Mouse (Mus musculus) layer of hippocampus, postnatal 14 days (tissue): Measurements from ENCODE around the gene Pdcd1lg2. TPM values are rescaled to one million over a fixed set of nuclear protein-coding genes. Genes with fewer than 3 reads are reported as not detected.

Experiments
- DNase-seq, 2 experiments: peaks; one replicate each; pipeline ENCODE4 v3.0.0; 2021 to 2022; ENCODE audit warnings: low spot score in 2 of 2, mixed read lengths in 1 of 2
- long read RNA-seq, 2 experiments: library from polyadenylated mRNA; stranded (forward); transcript quantifications; one replicate each; pipeline ENCODE4 v2.0.0; 2021
- total RNA-seq, 2 experiments: library from RNA; stranded (reverse); gene quantifications; 2 replicates each; pipeline ENCODE4 v1.2.3; 2021

The Pdcd1lg2 gene
- total RNA-seq: not detected
- long read RNA-seq, experiment 1: 0 reads
- long read RNA-seq, experiment 2: 0 reads

DNA sequence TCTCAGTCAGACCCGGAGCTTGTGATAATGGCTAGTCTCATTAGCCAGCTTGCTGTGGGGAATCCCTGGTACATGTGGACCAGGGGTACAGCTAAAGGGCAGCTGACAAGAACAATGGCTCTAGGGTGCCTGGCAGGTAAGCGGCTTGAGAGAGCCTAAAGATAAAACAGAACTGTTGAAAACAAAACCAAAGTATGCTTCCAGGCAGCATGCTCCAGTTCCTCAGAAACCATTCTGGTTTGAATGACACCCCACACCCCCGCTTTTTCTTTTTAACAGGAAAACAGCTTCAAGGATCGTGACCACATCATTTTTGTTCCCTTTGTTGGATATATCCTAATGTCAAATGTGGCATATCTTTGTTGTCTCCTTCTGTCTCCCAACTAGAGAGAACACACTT lies at the start of gene Pdcd1lg2:
Gene Pdcd1lg2, plus strand, starts transcription at position 301 of the 400 bp plus-strand sequence.
- no peak for DNase-seq

GRCm38 (mm10) chr19:29361468-29362130 lies 49.1 kb upstream of the Pdcd1lg2 start:
- DNase-seq: peak; percentile 86 to 95

DNA sequence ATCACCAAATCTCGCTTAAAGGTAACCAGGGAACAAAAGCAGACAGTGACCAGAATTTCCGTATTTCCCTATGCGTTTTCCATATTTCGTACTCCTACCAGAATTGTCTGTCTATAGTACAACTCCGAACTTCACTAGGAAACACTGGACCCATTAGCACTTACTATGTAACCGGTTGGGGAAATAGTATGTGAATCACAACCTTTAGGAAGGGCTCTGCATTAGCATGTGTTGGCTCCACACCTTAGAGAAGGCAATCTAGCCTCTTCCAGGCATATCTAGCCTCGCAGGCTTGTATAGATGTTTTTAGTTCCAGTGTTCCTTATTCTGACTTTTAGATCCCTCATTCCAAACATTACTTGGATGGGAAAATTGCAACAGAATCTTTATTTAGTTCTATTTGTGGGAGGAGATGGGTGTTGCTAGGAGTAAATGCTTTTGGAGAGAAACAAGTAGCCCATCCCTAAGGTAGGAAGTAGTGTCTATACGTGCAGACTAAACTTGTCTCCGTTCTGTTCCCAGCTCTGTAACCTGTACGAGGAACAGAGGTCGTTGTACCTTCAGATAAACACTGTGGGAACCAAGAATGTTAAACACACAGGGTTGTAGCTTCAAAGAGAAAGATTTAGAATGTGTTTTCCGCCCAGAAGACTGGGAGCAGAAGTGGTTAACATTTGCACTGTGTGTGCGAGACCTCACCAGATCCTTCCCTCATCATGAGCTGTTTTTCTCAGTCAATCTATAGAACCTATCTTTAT lies 48.4 kb upstream of the Pdcd1lg2 start:
- no peak for DNase-seq

- no peak for DNase-seq
Measured at GRCm38 (mm10) chr19:29363557-29363956, 47.2 kb upstream of the Pdcd1lg2 start.

DNA sequence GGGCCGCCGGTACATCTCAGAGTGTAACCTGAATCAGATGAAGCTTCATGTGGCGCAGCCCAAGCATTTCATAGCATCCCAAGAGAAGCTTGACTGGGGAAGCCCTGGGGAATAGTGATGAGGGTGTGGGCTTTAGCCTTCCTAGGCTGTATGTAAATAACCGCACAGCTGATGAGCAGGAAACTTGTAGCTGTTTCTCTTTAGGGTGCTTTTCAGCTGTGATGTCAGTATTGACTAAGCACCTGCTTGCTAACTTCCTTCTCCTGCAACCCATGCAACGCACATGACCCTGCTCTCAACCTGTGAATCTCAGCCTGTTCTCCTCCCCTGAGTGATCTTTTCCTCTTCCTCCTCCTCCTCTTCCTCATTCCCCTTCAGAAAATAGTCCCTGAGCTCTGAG lies 46.6 kb upstream of the Pdcd1lg2 start:
- DNase-seq: no peak

GRCm38 (mm10) chr19:29365105-29365504 lies 45.6 kb upstream of the Pdcd1lg2 start:
- no peak for DNase-seq

DNA sequence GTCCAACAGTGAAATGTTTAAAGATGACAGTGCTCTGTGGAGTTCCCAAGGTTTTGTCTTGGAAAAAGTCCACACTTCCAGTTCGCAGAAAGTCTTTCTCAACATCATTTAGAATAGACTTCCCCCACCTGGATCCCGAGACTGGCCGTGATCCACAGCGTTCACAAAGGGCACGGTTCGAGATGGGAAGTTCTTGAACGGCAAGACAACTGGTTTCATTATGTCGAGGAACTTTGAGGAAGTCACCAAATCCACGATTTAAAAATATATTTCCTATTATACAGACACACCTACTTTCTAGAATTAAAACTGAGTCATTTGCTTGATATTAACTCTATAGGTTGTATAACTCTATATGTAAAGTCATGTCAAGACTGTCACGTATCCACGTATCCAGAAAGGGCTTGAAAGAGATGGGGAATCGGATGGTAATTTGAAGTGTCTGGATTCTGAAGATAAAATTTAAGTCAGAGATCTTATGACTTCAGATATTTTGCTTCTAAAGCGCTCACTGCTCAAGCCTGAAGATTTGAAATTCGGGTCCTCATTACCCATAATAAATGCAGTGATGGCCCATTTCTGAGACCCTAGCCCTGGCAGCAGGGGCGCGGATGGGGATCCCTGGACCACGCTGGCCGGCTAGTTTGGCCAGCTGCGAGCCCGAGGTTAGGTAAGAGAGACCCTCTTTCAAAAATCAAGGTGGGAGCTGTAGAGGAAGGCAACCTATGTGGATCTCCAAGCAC lies 44.3 kb upstream of the Pdcd1lg2 start:
- no peak for DNase-seq

DNA sequence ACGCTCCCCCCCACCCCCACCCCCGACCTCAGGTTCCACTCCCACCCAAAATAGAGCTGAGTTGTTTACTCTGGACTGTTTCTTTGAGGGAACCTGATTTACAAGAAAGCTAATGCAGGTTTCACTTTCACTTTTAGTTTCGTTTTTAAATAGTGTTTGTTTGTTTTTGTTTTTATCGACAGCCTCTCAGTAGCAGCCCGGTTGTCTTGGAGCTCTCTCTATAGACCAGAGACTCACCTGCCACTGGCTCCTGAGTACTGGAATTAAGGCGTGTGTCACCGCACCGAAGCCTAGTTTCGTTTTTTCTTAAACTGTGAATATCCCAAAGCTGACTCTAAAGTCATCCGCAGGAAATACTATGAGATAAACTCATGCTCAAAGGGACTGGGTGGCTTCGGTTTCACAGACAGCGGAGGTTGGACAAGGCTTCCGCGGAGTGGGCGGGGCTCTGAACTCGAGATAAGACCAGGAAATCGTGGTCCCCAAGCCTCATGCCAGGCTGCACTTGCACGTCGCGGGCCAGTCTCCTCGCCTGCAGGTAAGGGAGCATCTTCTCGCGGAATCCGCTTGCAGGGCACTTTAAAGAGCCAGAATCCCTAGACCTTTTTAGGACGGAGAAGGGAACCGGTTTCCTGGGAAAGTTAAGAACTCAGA lies 43.6 kb upstream of the Pdcd1lg2 start, which contains the start of the genes Plgrkt and Cd274:
Gene Plgrkt, minus strand, starts transcription at position 422 of the 654 bp plus-strand sequence.
Gene Cd274, plus strand, starts transcription at position 487 of the 654 bp plus-strand sequence.
- DNase-seq: peak in 1 of 2 experiments; percentile 28

GRCm38 (mm10) chr19:29368041-29368440 lies 42.7 kb upstream of the Pdcd1lg2 start:
- DNase-seq: no peak

DNA sequence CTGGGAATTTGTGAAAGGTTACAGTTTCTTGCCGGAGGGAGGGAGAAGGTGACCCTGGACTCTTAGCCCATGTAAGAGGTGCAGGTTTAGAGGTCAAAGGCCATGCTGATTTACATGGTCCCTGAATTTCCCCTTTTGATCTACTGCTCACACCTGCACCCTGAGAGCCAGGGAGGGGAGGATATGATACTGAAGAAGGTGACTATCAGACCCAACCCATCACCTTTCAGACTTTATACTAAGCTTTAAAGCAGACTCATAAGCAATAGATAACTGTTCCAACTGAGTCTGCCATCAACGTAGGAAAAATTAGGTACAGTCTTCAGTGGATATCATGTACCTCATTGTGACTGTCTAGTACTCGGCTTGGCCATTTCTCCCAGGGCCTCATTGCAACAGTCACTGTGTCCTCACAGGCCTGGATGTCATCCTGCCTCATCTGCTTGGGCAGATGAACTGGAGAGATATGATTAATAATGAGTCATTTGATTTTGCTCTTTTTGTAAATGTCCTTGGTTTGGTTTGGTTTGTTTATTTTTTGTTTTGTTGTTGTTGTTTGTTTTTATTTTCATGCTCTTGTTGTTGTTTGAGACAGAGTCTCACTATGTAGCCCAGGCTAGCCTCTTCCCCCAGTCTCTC lies 41.9 kb upstream of the Pdcd1lg2 start:
- no peak for DNase-seq

- DNase-seq: no peak
Measured at GRCm38 (mm10) chr19:29370112-29370511, 40.6 kb upstream of the Pdcd1lg2 start.

- no peak for DNase-seq
Measured at GRCm38 (mm10) chr19:29370545-29371283, 40.0 kb upstream of the Pdcd1lg2 start.

- no peak for DNase-seq
Measured at GRCm38 (mm10) chr19:29371284-29372081, 39.2 kb upstream of the Pdcd1lg2 start.

GRCm38 (mm10) chr19:29372138-29372537 lies 38.6 kb upstream of the Pdcd1lg2 start:
- peak; percentile 28 to 55 for DNase-seq

- no peak for DNase-seq
Measured at GRCm38 (mm10) chr19:29372621-29373020, 38.1 kb upstream of the Pdcd1lg2 start.

GRCm38 (mm10) chr19:29373438-29373837 lies 37.3 kb upstream of the Pdcd1lg2 start:
- no peak for DNase-seq

DNA sequence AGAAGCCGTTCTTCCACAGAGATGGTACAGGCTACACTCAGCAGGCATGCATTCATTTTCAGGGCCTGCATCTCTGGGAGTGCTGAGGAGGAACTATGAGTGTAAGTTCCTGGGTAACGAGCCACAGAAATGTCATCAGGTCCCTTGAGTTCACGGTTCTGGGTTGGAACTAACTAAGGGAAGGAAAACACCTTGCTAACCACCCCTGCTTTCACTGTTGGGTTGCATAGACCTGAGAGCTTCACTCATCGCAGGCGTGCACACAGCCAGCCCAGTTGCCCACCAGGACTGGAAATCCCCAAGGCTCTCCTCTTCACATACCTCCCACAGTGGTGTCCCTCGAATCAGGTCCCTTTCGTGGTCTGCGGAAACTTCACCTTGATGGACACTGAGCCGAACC lies 35.8 kb upstream of the Pdcd1lg2 start:
- no peak for DNase-seq

- DNase-seq: no peak
Measured at GRCm38 (mm10) chr19:29376382-29376781, 34.3 kb upstream of the Pdcd1lg2 start.
